Mouse (Mus musculus) left cerebral cortex, adult 18-20 months (tissue): Measurements from ENCODE around the gene Keg1. TPM values are rescaled to one million over a fixed set of nuclear protein-coding genes. Genes with fewer than 3 reads are reported as not detected.

ENCODE experiments used
- DNase-seq, 2 experiments: peaks; one replicate each; pipeline ENCODE4 v3.0.0; 2021 to 2022; ENCODE audit warnings: low spot score in 2 of 2, mixed read lengths in 1 of 2
- total RNA-seq, 2 experiments: library from RNA; stranded (reverse); gene quantifications; 2 replicates each; pipeline ENCODE4 v1.2.3; 2021

Gene Keg1
- total RNA-seq, 2 experiments from 2014 or later = not detected

GRCm38 (mm10) chr19:12762212-12763130 lies 66.9 kb downstream of the Keg1 start:
- no peak for DNase-seq

DNA sequence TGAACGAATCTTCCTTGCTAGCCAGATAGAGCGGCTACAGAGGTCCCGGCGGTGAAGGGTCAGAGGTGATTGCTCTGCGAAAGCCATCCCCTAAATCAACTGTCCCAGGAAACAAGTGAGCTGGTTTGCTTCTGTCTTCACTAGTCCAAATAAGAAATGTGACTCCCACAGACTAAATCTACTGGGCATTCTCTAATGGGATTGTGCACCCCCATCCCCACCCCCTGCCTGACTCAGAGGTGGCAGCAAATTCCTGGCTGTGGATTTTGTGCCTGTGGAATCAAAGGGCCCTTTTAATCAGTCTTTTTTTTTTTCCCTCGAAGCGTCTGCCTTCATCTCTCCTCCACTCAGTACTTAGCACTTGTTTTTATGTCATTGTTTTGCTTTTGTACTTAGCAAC lies 69.7 kb downstream of the Keg1 start, which contains the start of gene Cntf:
Gene Cntf, minus strand, starts transcription at position 325 of the 400 bp plus-strand sequence.
- DNase-seq = no peak

Other genes starting within 250 kb of the Keg1 start
- gene Mpeg1, start 235.0 kb upstream of the Keg1 start, total RNA-seq = 1 to 10 TPM; 9.7 TPM
- 10 to 100 TPM; 34.3 to 36.9 TPM for gene Dtx4, start 194.3 kb upstream of the Keg1 start, total RNA-seq
- gene Fam111a, start 150.0 kb upstream of the Keg1 start, total RNA-seq = 1 to 10 TPM; 1.5 to 2.0 TPM
- not detected for gene Gm4952, start 95.8 kb upstream of the Keg1 start, total RNA-seq
- gene Glyat, start 62.5 kb upstream of the Keg1 start, total RNA-seq = not detected
- gene Olfr1442, start 25.3 kb upstream of the Keg1 start, total RNA-seq = not detected
- not detected for gene Olfr1443, start 17.7 kb upstream of the Keg1 start, total RNA-seq
- gene Cntf, start 69.8 kb downstream of the Keg1 start, total RNA-seq = 1 to 10 TPM; 2.9 to 3.1 TPM
- gene Zfp91, start 100.3 kb downstream of the Keg1 start, total RNA-seq = 10 to 100 TPM; 88.4 to 89.6 TPM
- gene Lpxn, start 100.4 kb downstream of the Keg1 start, total RNA-seq = 1 to 10 TPM; 1.2 to 1.8 TPM
- not detected for gene Gm5244, start 150.9 kb downstream of the Keg1 start, total RNA-seq
- gene Olfr1444, start 161.5 kb downstream of the Keg1 start, total RNA-seq = not detected
- gene Olfr1445, start 188.1 kb downstream of the Keg1 start, total RNA-seq = not detected
- not detected for gene Olfr1446, start 197.7 kb downstream of the Keg1 start, total RNA-seq
- gene Olfr1447, start 208.0 kb downstream of the Keg1 start, total RNA-seq = not detected
- gene Olfr1448, start 228.6 kb downstream of the Keg1 start, total RNA-seq = not detected
- not detected for gene Olfr1449, start 235.1 kb downstream of the Keg1 start, total RNA-seq